Mouse (Mus musculus) lung, embryonic 14.5 days (tissue): ENCODE measurements at regions not wholly inside any gene's neighbourhood (a gene's known extent, or its start where the extent isn't known, plus 50 kb on each side); places are given as distances from the start of the nearest gene placed in this dataset.

Experiments used
- ATAC-seq: fragments of 200-750 bp; cut with Nextera tagmentation; 2 replicates; pipeline ENCODE4 v1.8.0; 2017; ENCODE audit warnings: mild to moderate bottlenecking, moderate TSS enrichment, moderate library complexity; ENCODE audit not compliant: insufficient read depth
- DNase-seq: peaks from one replicate; pipeline ENCODE4 v3.0.0-alpha.2; 2015
- H3K27ac ChIP-seq: fragments of 300-500 bp; sonication (generic); 2 replicates; pipeline ENCODE4 v1.5.1; 2014; ENCODE audit warnings: low read depth, mild to moderate bottlenecking, moderate library complexity
- H3K27me3 ChIP-seq: fragments of 300-500 bp; sonication (generic); 2 replicates; pipeline ENCODE4 v1.6.1; 2014; ENCODE audit warnings: low read length, control low read depth; ENCODE audit not compliant: insufficient read depth
- H3K36me3 ChIP-seq: fragments of 300-500 bp; sonication (generic); 2 replicates; pipeline ENCODE4 v1.6.1; 2014; ENCODE audit warnings: control low read depth; ENCODE audit not compliant: insufficient read depth
- H3K4me1 ChIP-seq: fragments of 300-500 bp; sonication (generic); 2 replicates; pipeline ENCODE4 v1.6.1; 2014; ENCODE audit warnings: antibody characterized with exemption, control low read depth; ENCODE audit not compliant: insufficient read depth
- H3K4me2 ChIP-seq: fragments of 300-500 bp; sonication (generic); 2 replicates; pipeline ENCODE4 v1.6.1; 2014; ENCODE audit warnings: mild to moderate bottlenecking
- H3K4me3 ChIP-seq: fragments of 300-500 bp; sonication (generic); 2 replicates; pipeline ENCODE4 v1.5.1; 2014; ENCODE audit warnings: low read depth, low read length
- H3K9ac ChIP-seq: fragments of 300-500 bp; sonication (generic); 2 replicates; pipeline ENCODE4 v1.6.1; 2014
- H3K9me3 ChIP-seq: fragments of 300-500 bp; sonication (generic); 2 replicates; pipeline ENCODE4 v1.6.1; 2016; ENCODE audit warnings: low read depth, low read length, control low read depth
- CTCF ChIP-seq: IDR thresholded peaks from 2 replicates; pipeline ENCODE4 v1.5.1; 2016; ENCODE audit warnings: antibody characterized with exemption, low read depth
- WGBS: fragments of 180-500 bp; shearing (Covaris S2); extraction: QIAGEN DNeasy Blood & Tissue Kit; methylation state at CpG from one replicate; pipeline ENCODE4 v1.1.7; 2014; 5-methylcytosine and 5-hydroxymethylcytosine counted together

DNA sequence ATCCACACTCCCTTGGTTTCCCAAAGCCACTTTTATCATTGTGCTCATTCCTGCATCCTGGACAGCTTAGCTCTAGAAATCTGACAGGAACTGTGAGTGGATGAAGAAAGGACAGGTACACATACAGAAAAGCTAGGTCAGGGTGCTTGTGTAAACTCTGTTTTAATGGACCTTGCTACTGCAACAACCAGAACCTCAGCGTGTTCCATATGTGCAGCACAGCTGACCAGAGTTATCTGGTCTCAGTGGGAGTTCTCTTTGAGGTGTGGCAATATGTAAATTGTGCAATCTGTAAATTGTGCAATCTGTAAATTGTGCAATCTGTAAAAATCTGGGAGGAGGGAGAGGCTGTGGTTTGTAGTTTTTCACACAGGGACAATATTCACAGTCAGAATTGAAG is 282.4 kb upstream of the Ptprd start:
- Histone ChIP-seq H3K4me1 (no peaks in the 10 kb centered on the region), H3K36me3 (no peaks in the 10 kb centered on the region), H3K27me3 (no peaks in the 10 kb centered on the region), H3K9ac (no peak overlapping the region), H3K4me2 (no peak overlapping the region), H3K27ac (no peak overlapping the region), H3K4me3 (no peak overlapping the region), H3K9me3 (no peaks in the 10 kb centered on the region)
- ATAC-seq (no peak), DNase-seq (no peak)
- TF ChIP-seq CTCF, result no peak
- WGBS, result 79% methylated on average over 1 of the region's 1 CpGs

DNA sequence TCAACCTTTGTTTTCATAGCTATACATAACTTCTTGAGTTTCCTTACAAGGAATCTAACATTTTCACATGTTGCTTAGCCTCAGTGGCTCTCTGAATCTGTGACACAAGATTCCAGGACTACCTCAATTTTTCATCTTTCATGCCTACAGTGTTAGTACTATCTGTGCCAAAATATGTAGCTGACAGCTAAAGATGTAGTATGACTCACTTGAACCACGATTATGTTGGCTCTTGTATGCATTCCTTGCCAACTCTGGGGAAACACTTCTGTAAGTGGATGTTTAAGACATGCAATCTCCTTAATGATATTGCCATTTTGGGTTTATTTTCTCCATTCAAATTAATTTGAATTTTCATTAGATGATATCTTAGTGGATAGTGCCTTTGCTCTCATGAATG is 254.8 kb upstream of the Ptprd start:
- H3K4me2 ChIP-seq, result no peak overlapping the region
- WGBS, result 24% methylated on average over 1 of the region's 1 CpGs

DNA sequence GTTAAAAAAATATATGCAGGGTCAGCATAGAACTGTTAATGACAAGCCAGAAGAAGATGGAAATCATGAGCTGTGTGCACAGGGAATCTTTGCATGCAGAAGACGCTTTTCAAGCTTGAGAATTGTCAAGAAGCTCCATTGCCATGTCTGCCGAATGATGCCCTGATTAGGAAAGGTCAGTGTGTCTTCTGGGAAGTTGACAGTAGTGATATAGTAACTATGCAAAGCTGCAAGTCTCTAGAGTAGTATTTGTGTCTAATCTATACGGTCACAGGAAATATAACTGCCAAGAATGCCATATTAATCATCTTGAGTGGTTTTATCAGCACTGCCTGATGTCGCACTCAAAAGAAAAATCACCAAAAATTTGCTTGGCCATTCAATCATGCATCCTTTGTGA is 244.5 kb upstream of the Ptprd start:
- no peak overlapping the region for H3K4me3 ChIP-seq
- DNase-seq, result no peak
- TF ChIP-seq CTCF, result no peak
- H3K27me3 ChIP-seq, result no peaks in the 10 kb centered on the region
- no peaks in the 10 kb centered on the region for H3K9me3 ChIP-seq
- H3K9ac ChIP-seq, result no peak overlapping the region
- no peak for ATAC-seq
- 30% methylated on average over 4 of the region's 4 CpGs for WGBS
- no peak overlapping the region for H3K4me2 ChIP-seq
- no peaks in the 10 kb centered on the region for H3K4me1 ChIP-seq
- no peaks in the 10 kb centered on the region for H3K36me3 ChIP-seq
- no peak overlapping the region for H3K27ac ChIP-seq

More for the DNA sequence above, 254.8 kb upstream of the Ptprd start:
- Histone ChIP-seq H3K9ac (no peak overlapping the region), H3K36me3 (no peaks in the 10 kb centered on the region), H3K27ac (no peak overlapping the region), H3K4me3 (no peak overlapping the region), H3K4me1 (no peaks in the 10 kb centered on the region), H3K27me3 (no peaks in the 10 kb centered on the region), H3K9me3 (no peaks in the 10 kb centered on the region)
- ATAC-seq, result no peak
- TF ChIP-seq CTCF, result no peak
- DNase-seq, result no peak

DNA sequence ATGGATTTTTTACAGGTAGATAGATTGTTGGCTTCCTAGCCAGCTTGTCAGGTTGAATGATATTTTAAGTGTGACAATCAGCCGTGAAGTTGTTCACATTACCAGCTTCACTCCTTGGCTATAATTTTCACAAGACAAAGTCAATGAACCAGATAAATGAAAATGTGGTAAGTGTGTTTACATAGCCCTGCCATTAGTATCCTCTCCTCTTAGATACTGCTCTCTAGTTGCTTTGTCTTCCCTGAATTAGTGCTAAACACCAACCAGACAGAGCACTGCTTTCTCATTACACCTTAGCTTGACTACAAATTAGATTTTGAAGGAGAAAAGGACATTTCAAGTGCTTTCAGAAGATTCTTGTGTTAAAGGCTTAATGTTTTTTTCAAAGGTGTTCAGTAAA is 205.4 kb upstream of the Ptprd start:
- no peaks in the 10 kb centered on the region for H3K9me3 ChIP-seq
- no peak overlapping the region for H3K27ac ChIP-seq
- no peak for DNase-seq
- no peak for ATAC-seq
- H3K9ac ChIP-seq, result no peak overlapping the region
- H3K4me3 ChIP-seq, result no peak overlapping the region
- no peaks in the 10 kb centered on the region for H3K36me3 ChIP-seq
- H3K4me2 ChIP-seq, result no peak overlapping the region
- 60% methylated on average over 1 of the region's 1 CpGs for WGBS
- H3K4me1 ChIP-seq, result no peaks in the 10 kb centered on the region
- no peaks in the 10 kb centered on the region for H3K27me3 ChIP-seq
- no peak for TF ChIP-seq CTCF

DNA sequence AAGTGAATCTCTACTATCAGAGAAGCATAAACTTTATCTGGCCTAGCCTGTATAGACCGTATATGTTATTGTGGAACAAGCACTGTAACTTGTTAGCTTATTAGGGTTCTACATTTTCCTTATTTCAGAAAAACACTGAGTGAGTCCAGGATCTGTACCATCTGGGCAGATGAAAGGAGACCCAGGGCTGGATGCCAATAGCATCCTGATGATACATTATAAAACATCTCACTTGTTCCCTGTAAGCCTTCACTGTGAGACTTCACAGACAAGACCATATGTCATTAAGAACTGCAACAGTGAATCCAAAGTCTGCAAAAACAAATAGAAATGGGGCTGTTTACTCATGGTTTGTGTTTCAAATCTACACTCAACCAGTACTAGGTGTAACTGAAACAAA is 177.6 kb upstream of the Ptprd start:
- Histone ChIP-seq H3K9me3 (no peaks in the 10 kb centered on the region), H3K27ac (no peak overlapping the region), H3K4me3 (no peak overlapping the region), H3K9ac (no peak overlapping the region), H3K4me1 (no peaks in the 10 kb centered on the region), H3K4me2 (no peak overlapping the region), H3K36me3 (no peaks in the 10 kb centered on the region), H3K27me3 (no peaks in the 10 kb centered on the region)
- no peak for TF ChIP-seq CTCF
- DNase-seq (peak; percentile 12), ATAC-seq (no peak)
- 63% methylated on average over 1 of the region's 1 CpGs for WGBS

DNA sequence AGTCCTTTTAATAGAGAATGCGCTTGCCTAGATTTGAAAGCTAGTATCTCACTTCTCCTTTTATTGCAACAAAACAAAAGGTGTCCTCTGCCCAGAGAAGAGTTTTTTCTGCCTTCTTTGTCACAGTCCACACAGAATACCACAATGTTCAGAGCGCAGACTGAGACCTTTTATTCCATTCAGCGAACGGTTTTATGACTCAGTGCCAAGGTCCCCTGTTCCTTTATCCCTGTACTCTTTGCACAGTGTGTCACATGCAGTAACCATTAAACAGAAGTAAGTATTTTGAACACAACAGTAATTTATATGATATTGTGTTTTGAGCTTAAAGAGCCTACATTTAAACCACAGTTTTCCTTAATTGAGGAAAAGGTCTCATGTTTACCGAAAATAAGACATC is 143.4 kb upstream of the Ptprd start:
- Histone ChIP-seq H3K27me3 (no peaks in the 10 kb centered on the region), H3K9ac (no peak overlapping the region), H3K36me3 (no peaks in the 10 kb centered on the region), H3K4me1 (no peaks in the 10 kb centered on the region), H3K4me3 (no peak overlapping the region), H3K27ac (no peak overlapping the region), H3K9me3 (no peaks in the 10 kb centered on the region), H3K4me2 (no peak overlapping the region)
- DNase-seq (no peak), ATAC-seq (no peak)
- 87% methylated on average over 5 of the region's 5 CpGs for WGBS
- TF ChIP-seq CTCF, result no peak

DNA sequence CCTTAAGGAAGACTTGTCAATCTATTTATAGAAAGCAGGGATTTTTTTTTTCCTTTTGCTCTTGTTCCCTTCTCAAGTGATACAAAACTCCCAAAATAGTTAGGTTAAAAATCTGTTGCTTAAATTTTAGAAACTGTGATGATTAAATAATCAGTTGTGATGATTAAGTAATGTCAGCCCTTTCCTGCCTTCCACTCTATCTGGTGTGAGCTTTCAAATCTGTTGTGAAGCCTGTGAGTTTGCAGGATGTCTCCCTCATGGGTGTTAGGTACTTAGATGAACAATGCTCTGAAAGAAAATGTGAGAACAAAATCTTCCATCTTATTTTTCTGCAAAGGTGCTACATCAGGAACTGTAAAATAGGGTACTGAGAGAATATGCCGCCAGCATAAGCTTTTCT is 124.0 kb upstream of the Ptprd start:
- Histone ChIP-seq H3K27ac (no peak overlapping the region), H3K4me2 (no peak overlapping the region), H3K9me3 (no peaks in the 10 kb centered on the region), H3K36me3 (no peaks in the 10 kb centered on the region), H3K4me1 (no peaks in the 10 kb centered on the region), H3K9ac (no peak overlapping the region), H3K4me3 (no peak overlapping the region), H3K27me3 (no peaks in the 10 kb centered on the region)
- ATAC-seq (no peak), DNase-seq (no peak)
- no peak for TF ChIP-seq CTCF
- 64% methylated on average over 1 of the region's 1 CpGs for WGBS

DNA sequence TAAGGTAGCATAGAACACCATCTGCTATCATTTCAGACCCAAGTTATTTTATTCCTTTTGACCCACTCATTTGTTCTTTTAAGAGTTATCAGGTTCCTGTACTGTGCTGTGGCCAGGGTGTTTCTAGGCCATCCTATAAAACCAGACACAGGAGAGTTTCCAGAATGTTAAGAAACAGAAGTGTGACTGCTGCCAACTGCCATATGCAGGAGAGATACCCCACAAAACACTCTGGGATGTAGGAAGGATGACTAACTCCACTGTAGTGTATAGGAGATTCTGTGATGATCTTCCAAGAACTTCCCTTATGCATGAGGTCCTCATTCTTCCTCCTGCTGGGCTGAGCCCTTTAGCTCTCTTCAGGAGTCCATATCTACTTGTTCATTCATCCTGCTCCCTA is 76.7 kb upstream of the Ptprd start:
- ATAC-seq, result no peak
- H3K4me1 ChIP-seq, result no peaks in the 10 kb centered on the region
- H3K9me3 ChIP-seq, result no peaks in the 10 kb centered on the region
- no peaks in the 10 kb centered on the region for H3K36me3 ChIP-seq
- no peak for DNase-seq
- no peak overlapping the region for H3K4me2 ChIP-seq
- no peak overlapping the region for H3K27ac ChIP-seq
- TF ChIP-seq CTCF, result no peak
- H3K9ac ChIP-seq, result no peak overlapping the region
- no peak overlapping the region for H3K4me3 ChIP-seq
- H3K27me3 ChIP-seq, result no peaks in the 10 kb centered on the region
